Mouse (Mus musculus) megakaryocyte, embryonic 14.5 days (primary cell): ENCODE measurements around the gene Htra2.

Experiments used
- FLI1 ChIP-seq: IDR thresholded peaks from 2 replicates; pipeline ENCODE4 v1.6.1; 2012; ENCODE audit warnings: low read length, inconsistent platforms, mixed read lengths
- GATA1 ChIP-seq: IDR thresholded peaks from 3 replicates; pipeline ENCODE4 v1.6.1; 2012; ENCODE audit warnings: mixed read lengths, low read length, inconsistent platforms, borderline replicate concordance

GRCm38 (mm10) chr6:83043561-83043960 is 11.5 kb downstream of the Htra2 start:
- TF ChIP-seq GATA1 (no peak), FLI1 (no peak)
